Mouse (Mus musculus) T-helper 17 cell (primary cell): Measurements from ENCODE around the gene Uhrf1bp1l.
"Not testable (repeated sequence)": the region's sequence is repeated elsewhere in the genome, so short reads cannot be mapped to it uniquely, and the experiment has no call there.

Experiments used
- in situ Hi-C, 2 experiments: fragments of 300-600 bp; cut with MboI, MseI; formaldehyde crosslinking; loops; 1 replicate in 1 of 2; 2 replicates in 1 of 2; pipeline ENCODE4 v1.15.1; 2025; ENCODE audit warnings: high pct_unique_total_duplicates in 2 of 2

The Uhrf1bp1l gene

DNA sequence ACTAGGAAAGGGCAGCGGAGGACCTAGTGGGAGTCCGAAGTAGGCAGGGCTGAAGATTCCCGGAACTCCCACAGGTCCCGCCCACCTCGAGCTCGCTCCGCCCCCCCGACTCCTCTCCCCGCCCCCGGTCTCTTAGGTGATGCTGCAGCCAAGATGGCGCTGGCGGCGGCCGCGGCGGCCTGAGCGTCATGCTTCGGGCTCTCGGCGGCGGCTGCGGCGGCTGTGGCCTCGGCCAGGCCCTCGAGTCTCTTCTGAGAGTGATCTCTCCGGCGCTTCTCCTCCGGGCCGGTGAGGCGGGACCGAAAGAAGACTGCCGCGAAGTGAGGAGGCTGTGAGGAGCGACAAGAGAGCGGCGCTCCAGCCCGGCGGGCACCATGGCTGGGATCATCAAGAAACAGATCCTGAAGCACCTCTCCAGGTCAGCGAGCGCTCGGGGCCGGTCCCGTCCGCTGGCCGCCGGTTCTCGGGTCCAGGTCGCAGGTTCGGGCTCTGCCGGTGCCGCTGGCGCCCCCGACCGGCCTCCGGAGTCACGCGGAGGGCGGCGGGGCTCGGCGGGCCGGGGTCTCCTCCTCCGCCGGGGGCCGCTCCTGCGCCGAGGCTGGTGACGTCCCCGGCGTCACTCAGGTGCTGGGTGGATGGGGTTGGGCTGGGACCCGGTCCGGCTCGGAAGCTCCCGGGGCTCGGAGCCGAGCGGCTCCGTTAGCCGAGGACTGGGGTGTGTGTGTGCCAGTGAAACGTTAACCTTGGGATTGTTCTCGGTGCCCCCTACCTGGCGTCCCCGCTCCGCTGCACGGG lies at the start of gene Uhrf1bp1l:
Gene Uhrf1bp1l, plus strand, starts transcription at position 121 of the 795 bp plus-strand sequence.
- in situ Hi-C loops: loop anchor here (5.0 kb wide), 2 partner anchors 63 to 1417 kb away; no protein-coding TSS in a partner anchor

DNA sequence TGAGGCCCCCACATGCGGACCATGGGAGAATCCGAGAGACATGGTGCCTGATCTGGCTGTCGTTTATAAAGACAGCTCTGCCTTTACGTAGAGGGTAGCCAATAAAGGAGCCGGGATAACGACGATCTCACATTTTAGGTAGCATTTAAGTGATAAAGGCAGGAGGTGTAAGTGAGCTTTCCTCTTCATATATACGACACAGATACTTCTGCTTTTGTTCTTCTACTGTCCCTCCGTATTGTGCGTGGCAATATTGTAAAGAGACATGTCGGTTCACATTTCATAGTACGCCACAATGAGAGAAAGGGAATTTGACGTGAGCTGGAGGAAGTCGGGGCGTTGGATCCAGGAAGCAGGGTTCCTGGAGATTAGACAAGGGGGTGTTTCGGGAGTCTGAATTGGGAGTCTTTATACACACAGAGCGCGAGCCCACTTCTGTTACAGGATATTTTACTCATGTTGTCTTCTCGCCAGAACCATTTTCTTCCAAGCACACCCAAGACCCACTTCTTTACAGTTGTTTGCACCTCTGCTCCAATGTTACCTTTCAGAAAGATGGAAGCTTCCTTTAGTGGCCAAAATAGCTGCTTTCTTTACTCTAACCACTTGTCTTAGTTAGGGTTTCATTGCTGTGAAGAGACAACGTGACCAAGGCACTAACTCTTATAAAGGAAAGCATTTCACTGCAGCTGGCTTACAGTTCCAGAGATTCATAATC lies 49.4 kb upstream of the Uhrf1bp1l start:
- in situ Hi-C loops: no loop called here

DNA sequence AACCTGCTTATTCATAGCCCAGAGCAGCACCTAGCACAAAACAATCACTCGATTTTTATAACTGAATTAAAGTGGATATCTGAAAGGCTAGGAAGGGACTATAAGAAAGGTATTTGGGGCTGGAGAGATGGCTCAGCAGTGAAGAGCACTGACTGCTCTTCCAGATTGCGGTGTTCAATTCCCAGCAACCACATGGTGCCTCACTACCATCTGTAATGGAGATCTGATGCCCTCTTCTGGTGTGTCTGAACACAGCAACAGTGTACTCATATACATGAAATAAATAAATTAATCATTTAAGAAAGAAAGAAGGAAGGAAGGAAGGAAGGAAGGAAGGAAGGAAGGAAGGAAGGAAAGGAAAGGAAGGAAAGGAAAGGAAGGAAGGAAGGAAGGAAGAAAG lies 48.5 kb upstream of the Uhrf1bp1l start:
- in situ Hi-C loops: not testable (repeated sequence)

DNA sequence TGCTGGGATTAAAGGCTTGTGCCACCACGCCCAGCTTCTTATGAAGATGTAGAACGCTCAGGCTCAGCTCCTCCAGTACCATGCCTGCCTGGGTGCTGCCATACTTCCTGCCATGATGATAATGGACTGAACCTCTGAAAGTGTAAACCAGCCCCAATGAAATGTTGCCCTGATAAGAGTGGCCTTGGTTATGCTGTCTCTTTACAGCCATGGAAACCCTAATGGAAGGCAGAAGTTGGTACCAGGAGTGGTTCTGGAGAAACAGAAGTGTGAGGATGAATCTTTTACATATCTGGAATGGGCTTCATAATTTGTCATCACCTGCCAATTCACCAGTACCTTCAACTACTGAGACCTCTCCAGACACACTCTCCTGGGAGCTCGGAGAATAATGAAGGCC lies 46.8 kb upstream of the Uhrf1bp1l start:
- in situ Hi-C loops: no loop called here

DNA sequence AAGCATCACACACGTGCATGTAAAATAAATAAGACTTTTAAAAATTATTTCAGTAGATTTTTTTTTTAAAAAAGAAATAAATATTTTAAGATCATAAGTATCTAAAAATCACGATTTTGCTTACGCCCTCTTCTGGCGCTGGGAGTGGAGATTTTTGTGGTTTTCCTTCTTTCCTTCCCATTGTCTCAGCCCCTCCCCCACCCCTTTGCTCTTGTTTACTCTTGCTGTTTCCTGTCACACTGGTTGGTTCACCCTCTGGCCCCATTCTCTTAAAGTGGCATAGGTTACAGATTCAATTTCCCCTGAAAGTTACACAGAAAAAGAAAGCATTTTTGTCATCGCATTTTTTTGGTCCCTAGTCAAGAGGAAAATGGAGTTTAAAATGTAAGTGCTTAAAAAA lies 41.7 kb upstream of the Uhrf1bp1l start:
- in situ Hi-C loops: no loop called here

DNA sequence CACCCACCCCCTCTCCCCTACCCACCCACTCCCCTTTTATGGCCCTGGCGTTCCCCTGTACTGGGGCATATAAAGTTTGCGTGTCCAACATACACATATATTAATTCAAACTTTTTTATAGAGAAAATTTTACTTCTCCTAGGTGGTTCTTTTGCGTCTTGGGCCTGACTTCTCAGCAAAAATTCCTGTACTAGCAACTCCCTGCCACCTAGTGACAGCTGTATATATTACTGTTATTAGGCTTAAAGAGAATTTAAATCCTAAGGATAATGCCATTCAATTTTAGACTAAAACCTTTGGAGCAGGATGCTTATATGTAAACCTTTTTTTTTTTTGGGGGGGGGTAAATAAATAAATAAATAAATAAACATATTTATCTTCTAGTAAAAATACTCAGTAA lies 37.4 kb upstream of the Uhrf1bp1l start:
- in situ Hi-C loops: no loop called here

DNA sequence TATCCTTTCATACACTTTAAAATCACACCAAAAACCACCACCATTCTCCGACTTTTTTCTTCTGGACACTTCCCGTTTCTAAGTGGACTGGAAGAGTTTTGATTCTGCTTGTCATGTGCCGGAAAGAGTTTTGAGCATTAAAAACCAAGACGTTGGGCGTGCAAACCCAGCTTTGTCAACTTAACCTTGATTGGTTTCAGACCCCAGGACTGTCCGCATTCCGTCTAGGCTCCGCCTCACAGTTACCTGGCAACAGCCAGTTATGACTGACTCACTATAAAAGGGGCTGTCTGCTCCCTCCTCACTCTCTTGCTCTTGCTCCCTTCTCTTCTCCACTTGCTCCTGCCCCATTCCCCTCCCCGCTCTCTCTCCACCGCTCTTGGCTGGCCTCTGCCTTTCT lies 36.1 kb upstream of the Uhrf1bp1l start:
- in situ Hi-C loops: no loop called here

DNA sequence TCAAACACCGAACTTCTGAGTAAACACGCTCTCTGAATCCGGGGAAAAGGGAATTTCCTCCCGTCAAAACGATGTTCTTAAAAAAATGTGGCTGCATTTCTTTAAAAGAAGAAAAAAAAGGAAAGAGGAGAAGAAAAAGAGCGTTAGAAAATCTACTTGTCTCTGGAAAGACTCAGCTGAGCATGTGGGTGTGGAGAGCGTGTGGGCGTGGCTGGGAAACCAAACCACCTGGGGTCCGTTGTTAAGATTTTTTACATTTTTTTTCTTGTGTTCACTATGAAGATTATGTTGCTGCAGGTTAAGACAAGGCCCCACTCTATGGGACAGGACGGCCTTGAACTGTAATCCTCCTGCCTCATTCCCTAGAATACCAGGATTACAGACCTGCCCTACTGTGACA lies 29.9 kb upstream of the Uhrf1bp1l start:
- in situ Hi-C loops: no loop called here

DNA sequence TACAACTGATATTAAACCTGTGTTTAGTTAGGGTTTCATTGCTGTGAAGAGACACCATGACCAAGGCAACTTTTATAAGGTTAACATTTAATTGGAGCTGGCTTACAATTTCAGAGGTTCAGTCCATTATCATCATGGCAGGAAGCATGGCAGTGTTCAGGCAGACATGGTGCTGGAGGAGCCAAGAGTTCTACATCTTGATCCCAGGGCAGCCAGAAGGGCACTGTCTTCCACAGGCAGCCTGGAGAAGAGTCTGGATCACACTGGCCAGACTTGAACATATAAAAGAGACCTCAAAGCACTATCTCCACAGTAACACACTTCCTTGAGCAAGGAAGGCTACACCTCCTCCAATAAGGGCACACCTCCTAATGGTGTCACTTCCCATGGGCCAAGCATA lies 24.5 kb upstream of the Uhrf1bp1l start:
- in situ Hi-C loops: no loop called here

DNA sequence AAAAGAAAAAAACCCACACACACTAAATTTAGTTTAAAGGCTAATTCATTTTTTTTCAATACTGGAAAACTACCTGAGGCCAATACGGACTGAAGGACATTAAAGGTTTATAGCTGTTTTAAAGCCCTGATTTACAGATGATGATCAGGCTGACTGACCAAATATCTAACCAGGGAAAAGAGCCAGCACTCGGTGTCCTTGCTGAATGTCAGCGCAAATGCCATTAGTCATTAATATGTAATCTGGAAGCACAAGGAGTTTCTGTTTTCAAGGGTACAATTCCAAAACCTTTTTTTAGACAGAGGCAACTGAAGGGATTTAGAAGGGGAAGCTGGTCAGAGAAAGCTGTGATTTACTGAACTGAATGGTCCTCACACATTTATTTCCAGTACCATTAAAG lies 24.0 kb upstream of the Uhrf1bp1l start:
- in situ Hi-C loops: no loop called here

DNA sequence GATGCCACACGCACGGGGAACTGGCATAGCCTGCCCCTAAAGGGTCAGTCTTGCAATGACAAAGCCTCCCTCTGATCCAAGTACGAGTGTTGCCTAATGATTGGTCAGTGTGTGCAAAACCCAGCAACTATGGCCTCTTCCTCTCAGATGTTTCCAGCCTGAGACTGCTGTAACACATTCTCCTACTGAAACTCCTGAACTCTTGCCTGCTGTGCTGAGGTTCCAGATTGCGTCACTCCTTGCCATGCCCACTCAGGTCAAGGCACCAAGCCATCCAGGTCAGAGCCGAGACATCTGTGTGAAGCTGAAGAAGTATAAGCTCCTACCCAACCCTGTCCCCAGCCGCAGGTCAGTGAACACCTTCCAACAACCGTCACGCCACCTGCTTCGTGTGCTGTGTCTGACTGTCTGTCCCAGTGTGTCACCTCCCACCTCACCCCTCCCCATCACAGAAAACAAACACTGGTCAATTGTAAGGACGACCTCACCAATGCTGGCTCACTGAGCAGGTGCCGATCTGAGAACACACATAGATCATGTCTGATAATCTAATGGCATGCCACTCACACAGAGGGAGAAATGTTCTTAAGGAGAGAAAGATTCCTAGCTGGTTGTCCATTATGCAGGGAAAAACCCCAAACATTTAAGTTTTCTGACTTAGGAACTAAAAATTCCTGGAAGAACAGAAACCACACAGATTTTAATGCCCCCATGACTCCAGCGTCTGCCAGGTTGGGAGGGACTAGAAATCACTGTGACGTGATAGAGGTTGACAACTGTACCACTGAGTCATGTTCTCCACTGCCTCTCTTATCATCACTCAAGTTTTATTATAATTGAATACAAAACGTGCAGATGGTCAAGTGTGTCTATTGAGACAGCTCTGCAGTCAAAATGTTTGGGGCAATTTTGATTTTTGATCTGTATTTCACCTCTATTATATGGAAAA lies 22.3 kb upstream of the Uhrf1bp1l start:
- in situ Hi-C loops: no loop called here

DNA sequence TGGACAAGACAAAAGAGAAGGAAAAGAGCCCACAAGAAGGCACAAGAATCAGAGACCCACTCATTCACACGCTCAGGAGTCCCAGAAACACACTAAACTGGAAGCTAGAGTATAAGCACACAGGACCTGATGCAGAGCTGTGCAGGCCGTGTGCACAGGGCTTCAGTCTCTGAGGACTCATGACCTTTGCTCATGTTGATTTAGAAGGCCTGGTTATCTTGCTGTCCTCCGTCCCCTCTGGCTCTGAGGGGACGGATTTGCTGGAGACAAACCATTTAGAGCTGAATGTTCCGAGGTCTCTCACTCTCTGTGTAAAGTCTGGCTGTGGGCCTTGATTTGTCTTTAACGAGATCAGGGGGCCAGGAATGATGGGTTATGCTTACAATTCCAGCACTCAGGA lies 14.4 kb upstream of the Uhrf1bp1l start:
- in situ Hi-C loops: loop anchor here in 1 of 2 experiments (5.0 kb wide), 1 partner anchor 43 kb away; the partner anchor contains the start of gene Scyl2

DNA sequence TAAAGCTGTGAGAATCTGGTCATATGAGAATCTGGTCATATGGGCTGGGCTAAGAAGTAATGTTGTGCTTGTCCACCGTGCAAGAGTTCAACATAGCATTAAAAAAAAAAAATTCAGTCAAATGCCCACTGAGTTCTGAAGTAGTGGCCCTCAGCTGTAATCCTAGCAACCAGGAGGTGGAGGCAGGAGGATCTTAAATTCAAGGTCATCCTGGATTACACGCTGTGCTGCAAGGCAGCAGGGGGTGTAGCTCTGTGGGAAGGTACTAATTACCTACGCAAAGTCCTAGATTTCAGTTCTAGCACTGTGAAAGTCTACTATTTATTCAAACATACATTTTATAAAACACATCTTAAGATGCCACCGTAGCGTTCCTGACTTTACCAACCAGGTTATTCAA lies 13.4 kb upstream of the Uhrf1bp1l start:
- in situ Hi-C loops: loop anchor here in 1 of 2 experiments (5.0 kb wide), 1 partner anchor 44 kb away; the partner anchor contains the start of gene Scyl2

DNA sequence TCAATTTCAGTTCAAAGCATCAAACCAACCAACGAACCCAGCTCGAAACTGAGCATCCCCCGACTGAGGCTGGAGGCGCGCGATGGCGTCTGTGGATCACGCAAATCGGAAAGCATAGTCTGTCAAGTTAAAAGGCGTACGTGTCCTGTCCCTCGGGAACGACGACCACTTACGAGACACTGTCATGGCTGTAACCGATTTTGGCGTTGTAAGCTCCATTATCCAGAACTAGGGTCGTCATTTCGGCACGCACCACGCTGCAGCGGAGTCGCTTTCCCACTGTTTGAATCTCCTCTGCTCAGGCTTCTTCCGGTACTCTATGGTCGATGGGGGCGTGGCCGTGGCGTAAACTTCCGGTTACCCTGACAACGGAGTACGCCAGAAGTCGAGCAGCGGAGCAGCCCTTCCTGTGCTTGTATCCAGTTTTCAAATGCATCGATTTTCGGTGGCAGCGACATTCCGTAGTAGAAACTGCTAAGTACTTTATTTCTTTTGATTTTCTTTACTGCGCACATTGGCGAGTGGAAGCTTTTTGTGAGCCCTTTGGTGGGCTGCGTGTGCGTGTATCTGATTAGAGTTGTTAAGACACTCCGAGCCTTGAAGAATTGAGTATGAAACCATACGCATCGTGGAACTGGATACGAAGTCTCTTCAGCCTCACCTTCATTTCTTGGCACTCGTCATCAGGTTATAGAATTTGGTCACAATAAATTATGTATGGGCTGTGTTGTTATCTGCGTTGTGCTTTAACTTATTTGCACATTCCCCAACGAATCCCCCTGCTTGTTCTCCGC lies 12.6 kb upstream of the Uhrf1bp1l start, which contains the start of gene Actr6:
Gene Actr6, minus strand, starts transcription at position 295 of the 794 bp plus-strand sequence.
- in situ Hi-C loops: loop anchor here in 1 of 2 experiments (5.0 kb wide), 1 partner anchor 45 kb away; the partner anchor contains the start of gene Scyl2

DNA sequence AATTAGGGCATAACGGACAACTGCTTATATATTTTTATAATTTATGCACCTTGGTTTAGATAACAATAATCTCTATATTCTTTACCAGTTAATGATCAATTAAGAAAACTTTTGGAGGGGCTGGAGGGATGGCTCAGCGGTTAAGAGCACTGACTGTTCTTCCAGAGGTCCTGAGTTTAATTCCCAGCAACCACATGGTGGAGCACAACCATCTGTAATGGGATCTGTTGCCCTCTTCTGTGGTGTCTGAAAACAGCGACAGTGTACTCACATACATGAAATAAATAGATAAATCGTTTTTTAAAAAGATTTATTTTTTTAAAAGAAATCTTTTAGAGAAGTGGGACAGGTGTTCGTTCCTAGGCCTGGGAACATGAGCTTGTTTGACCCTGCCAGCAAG lies 7.7 kb upstream of the Uhrf1bp1l start:
- in situ Hi-C loops: no loop called here

DNA sequence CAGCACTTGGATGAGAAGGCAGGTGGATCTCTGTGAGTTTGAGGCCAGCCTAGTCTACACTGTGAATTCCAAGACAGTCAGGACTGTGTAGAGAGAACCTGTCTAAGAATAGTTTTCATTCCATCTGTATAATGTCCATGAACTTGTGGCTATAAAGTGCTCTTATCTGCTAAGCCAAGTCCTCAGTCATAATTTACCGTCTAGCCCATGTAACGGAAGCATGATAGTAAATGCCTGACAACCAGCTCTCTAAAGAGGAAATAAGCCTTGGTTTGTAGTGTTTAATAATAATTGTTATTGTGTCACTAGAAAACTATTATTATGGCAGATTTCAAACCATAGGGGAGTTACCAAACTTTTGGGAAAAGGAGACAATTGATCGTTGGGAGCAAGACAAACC lies 6.9 kb upstream of the Uhrf1bp1l start:
- in situ Hi-C loops: no loop called here

DNA sequence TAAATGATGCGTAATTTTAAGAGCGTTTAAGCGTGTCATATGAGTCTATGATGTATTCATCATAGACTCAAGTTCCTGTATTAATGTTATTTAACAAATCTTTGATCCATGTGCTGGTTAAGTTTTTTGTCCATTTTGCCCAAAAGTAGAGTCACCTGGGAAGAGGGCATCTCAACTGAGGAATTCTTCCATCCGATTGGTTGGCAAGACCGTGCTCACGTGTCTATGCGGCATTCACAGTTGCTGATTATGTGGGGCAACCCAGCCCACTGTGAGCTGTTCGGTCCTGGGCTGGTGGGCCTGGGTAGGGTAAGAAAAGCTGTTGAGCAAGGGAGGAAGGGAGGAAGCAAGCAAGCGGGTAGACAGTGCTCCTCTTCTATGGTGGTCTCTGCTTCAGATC lies 6.4 kb upstream of the Uhrf1bp1l start:
- in situ Hi-C loops: no loop called here

DNA sequence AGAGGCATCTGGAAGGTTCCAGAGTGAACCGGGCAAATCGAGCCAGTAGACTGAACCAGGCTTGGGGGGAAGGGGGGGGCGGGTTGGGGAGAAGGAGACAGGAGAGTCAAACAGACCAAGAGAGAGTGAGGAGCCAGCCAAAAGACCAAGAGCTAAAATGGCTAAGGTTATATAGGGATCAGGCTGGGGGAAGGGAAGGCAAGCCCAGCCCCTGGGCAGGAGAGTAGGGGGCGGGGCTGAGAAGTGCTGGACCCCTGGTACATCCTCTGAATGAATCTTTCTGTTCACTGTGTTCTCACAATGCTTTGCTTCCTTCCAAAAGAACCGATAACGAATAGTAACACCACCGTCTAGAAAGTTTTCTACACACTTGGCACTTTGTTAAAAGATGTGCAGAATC lies 5.1 kb upstream of the Uhrf1bp1l start:
- in situ Hi-C loops: loop anchor here in 1 of 2 experiments (5.0 kb wide), 1 partner anchor 57 kb away; no protein-coding TSS in a partner anchor

DNA sequence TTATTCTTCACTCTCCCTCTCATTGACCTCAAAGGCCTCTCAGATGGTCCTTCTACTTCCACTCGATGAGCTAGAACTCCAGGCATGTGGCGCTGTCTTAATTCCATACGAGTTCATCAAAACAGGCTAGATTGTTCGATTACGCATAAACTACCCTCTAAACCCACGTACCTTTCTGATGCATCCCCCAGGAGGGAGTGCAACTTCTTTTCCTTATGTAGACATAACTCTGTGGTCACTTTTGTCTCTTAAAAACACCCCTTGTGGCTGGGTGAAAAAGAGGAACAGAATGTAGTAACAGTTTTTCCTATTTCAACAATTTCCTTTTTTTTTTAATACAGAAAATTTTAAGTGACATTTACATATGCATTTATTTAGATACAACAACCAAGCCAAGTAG lies 3.8 kb upstream of the Uhrf1bp1l start:
- in situ Hi-C loops: loop anchor here in 1 of 2 experiments (5.0 kb wide), 1 partner anchor 59 kb away; no protein-coding TSS in a partner anchor

DNA sequence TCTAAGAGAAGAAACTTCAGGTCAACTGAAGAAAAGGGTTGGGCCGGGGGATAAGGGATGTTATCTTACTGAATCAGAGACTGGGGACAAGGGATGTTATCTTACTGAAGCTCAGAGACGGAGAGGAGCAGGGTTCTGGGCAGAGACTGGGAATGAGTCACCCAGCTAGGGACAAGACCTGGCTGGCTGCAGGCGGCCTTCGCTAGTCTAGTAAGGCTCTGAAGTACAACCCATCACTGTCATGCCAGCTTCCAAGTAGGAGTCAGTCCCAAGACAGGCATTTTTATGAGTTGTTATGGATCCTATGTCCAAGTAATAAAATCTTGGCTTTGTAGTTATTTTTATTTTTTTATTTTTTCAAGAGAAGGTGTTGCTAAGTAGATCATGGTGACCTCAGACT lies 1.5 kb upstream of the Uhrf1bp1l start:
- in situ Hi-C loops: loop anchor here in 1 of 2 experiments (5.0 kb wide), 1 partner anchor 61 kb away; no protein-coding TSS in a partner anchor
